Mouse (Mus musculus): Measurements from ENCODE around the gene Rictor.
"Not testable (repeated sequence)": the region's sequence is repeated elsewhere in the genome, so short reads cannot be mapped to it uniquely, and the experiment has no call there.

Rictor gene

DNA sequence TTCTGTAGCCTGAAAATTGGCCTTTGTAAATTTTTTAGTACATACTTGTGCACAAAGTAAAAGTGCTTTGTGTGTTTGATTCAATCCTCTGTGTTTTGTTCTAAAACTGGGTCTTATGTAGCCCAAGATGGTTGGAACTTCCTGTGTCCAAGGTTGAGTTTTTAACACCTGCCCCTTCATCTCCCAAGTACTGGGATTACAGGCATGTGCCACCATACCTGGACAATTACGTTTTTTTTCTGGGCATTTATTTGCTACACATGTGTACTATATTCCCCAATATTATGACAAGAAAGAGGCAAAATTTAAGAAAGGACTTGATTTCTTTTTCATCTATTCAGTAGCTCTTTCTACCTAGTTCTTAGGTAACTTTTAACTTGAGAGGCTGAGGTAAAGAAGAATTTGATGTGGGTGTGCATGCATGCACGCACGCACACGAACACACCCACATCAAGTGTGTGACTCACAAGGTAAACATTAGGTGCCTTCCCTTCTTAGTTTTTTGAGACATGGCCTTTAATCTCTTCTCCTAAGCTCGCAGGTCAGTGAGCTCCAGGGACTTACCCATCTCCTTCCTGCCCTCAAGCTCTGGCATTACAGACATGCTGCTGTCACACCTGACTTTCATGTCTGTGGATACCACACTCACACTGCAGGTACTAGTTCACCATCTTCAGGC lies 18.1 kb downstream of the Rictor start:
- DNase-seq (ENCODE audit: low read depth in 1 of 2, low spot score in 2 of 2): no peak

DNA sequence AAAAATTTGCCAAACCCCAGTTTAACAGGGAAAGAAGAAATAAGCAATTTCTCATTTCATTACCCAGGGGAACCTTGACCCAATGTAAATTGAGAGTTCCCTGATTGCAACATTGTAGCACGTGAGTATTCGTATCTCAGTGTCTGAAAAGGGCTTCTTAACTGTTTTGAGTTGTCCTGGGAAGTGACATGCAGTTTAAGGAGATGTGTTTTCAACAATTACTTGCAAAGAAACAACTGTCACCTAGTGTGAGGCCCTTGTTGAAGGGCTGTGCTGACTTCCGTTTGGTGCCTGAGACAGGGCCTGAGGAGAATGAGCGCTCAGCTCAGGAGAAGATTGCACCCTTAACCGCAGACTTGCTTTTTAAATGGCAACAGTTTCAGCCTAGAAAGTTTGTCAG lies 24.9 kb downstream of the Rictor start:
- no peak for DNase-seq (ENCODE audit: low read depth in 1 of 2, low spot score in 2 of 2)

DNA sequence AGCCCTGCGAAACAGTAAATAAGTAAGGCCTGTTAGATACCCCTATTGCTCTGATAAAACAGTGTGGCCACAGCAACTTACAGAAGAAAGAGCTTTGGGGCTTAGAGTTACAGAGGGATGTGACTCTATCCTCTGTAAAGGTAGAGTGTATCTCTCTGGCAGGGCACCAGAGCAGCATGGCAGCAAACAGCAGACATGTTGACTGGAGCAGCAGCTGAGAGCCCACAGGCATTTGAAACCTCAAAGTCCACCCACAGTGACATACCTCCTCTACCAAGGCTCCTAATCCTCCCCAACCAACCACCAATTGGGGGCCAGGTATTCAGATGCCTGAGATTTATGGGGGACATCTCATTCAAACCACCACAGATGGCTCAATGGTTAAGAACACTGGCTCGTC lies 31.0 kb downstream of the Rictor start:
- no peak for DNase-seq (ENCODE audit: low read depth in 1 of 2, low spot score in 2 of 2)

DNA sequence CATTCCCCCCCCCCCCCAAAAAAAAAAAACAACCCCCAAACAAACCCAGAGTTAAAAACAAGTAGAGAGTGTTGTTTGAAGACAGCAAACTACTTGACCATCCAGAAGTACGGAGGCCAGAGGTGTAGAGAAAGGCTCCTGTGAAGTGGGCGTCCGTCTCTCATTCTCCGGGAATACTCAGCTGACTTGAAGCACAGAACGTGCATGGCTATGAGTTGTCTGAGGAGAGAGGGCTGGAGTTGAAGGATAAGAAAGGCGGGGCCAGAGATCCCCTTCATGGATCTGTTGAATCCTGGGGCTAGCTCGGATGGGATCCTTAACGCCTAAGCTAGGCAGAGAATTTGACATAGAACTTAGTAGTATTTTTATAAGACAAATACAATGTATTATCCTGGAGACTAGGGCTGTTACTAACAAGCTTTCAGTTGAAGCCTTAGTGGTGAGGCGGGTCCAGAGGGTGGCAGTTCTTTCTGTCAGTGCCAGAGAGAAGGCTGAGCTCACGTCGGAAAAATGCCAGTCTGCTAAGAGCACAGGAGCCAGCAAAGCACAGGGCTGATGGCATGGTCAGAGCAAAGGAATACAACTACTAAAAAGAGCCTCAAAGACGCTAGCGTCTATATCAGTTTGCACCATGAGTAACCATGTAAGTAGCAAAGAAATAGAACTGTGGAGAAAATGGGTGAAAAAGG lies 34.3 kb downstream of the Rictor start:
- no peak for DNase-seq (ENCODE audit: low read depth in 1 of 2, low spot score in 2 of 2)

DNA sequence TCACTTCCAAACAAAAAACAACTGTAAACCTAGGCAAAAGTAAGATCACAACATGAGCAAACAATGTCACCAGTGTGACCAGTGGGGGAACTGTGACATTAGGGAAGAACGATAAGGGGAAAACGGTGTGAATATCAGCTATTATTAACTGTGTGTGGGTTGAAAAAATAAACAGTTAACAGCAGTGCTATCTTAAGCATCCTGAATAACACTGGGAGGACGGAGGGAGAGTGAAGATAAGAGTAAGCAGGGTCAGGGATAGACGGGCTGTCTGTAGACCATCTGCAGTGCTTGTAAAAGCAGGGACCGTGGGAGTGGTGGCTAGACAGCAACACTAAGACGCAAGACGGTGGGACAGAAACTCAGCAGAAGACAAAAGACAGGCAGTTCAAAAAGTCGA lies 35.5 kb downstream of the Rictor start:
- no peak for DNase-seq (ENCODE audit: low read depth in 1 of 2, low spot score in 2 of 2)

DNA sequence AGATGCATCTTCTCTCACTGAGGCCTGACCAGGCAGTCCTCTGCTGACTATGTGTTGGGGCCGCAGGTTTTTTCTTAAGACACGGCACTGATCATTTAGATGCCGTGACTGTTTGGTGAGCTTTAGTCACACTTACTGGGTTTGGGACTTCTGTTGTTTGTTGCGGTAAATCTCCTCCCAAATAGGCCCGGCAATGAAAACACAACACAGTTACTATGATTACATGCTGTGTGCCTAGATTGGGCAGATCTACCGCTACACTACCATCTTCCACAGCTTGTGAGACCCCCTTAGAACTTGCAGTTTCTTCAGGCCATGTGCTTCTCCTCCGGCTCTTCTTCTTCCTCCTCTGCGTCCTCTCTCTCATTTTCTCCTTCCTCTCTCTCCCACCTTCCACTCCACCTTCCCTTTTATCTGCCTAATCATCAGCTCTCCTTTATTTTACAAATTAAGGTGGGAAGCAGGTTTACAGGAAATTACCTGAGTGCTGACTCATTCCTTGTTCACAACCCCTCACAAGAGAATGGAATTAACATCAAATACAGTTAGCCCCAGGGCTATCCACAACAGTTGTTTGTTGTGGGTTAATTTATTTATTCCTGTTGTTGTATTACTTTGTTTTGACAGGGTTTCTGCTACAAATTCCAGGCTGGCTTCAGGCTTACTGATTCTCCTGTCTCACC lies 38.3 kb downstream of the Rictor start:
- DNase-seq (ENCODE audit: low read depth in 1 of 2, low spot score in 2 of 2): not testable (repeated sequence)

DNA sequence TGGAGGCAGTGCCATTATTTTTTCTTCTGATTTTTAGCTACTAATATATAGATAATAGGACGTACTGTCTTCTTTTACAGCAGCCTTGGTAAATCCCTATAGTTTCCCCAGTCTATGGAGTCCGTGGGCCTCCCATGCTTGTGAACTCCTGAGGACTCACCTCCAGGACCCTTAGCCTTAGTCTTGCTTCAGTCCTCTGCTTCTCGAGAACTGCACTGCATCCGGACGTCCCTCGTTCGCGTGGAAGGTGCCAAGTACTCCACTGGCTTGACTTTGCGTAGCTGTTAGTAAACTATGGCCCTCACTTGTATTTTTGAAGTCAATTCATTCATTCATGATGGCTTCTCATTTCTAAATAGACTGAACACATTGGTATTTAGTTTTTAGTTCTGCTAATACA lies 38.8 kb downstream of the Rictor start:
- no peak for DNase-seq (ENCODE audit: low read depth in 1 of 2, low spot score in 2 of 2)

DNA sequence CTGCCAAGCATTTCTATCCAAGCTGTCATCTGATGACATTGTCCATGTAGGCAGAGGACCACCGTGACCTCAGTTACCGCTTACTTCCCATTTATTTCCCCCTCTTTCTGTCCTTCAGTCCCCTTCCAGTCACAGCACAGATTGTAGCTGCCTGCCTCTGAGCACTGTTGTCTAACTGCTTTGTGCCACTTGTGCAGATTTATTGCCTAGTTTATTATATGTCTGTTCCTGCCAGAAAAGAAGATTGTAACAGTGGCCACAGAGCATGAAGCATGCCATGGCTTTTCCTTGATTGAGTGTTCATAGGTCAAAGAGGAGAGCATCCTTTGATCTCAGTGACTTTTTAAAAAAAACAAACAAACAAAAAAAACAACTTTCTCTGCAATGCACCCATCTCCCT lies 46.2 kb downstream of the Rictor start:
- DNase-seq (ENCODE audit: low read depth in 1 of 2, low spot score in 2 of 2): no peak

DNA sequence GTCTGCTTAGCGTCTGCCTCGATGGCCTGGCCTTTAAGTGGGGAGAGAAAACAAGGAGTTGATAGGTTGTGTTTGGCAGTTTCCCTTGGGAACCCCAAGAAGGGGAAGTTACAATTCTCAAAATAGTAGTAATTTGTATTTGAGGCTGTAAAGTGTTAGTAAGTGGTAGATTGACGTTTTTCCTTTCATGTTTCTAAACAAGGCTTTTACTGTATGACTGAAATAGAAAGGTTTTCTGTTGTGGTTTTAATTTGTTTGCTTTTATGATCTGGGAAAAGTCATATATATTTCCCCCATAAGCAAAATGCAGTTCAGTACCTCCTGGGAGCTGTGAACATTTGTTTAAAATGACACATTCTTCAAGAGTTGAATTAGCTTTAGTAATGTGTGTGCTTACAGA lies 64.1 kb downstream of the Rictor start:
- DNase-seq (ENCODE audit: low read depth in 1 of 2, low spot score in 2 of 2): no peak

DNA sequence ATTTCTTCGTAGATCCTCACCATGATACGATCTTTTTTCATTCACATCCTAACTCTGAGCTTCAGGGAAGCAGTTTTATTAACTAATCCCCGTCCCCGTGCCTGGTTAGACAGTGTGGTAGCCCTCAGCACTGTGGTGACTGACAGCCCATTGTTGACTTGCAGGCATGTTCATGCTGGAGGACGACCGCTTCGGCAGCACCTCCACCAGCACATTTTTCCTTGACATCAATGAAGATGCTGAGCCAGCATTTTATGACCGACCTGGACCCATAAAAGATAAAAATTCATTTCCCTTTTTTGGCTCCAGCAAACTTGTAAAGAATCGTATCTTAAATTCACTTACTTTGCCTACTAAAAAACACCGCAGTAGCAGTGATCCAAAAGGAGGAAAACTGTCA lies 78.0 kb downstream of the Rictor start:
- no peak for DNase-seq (ENCODE audit: low read depth in 1 of 2, low spot score in 2 of 2)

DNA sequence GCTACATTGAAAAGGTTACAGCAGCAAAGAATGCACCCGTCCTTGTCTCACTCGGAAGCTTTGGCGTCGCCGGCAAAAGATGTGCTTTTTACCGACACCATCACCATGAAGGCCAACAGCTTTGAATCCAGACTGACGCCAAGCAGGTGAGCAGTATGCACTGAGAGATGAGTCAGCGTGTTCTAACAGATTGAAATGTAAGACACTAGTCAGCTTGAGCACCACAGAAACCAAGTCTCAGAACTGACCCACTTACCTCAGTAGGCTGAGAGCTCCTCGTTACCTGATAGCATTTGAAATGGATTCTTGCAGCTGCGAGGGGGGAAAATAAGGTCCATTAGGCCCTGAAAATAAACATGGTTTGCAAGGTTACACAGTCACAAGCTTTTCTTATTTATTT lies 79.1 kb downstream of the Rictor start:
- no peak for DNase-seq (ENCODE audit: low read depth in 1 of 2, low spot score in 2 of 2)

DNA sequence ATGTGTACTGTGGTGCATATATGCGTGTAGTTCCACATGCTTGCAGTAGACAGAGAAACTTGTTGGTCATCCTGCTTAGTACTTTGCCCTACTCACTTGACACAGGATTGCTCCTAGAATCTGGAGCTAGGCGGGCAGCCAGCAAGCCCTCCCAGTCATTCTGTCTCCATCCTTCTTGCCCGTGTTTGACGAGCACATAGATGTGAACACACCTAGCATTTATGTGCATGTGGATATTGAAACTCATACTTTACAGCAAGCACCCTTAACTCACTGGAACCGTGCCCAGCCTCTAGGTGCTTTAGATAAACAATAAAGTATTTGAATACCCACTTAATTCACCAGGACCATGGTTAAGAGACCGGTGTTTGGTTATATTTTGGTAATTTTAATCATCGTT lies 81.8 kb downstream of the Rictor start:
- no peak for DNase-seq (ENCODE audit: low read depth in 1 of 2, low spot score in 2 of 2)

DNA sequence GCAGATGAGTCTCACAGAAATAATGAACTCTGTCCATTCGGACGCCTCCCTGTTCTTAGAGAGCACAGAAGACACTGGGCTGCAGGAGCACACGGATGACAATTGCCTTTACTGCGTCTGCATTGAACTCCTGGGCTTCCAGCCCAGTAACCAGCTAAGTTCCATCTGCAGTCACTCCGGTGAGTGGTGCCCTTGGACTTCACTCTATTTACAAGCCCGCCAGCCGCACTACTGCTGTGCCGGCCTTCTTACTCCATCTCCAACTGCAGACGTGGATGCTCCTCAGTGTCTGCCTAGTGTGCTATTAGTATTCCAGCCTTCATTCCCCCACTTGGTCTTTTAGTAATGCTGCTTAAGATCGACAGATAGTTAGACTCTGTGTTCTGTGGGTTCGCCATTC lies 83.5 kb downstream of the Rictor start:
- DNase-seq (ENCODE audit: low read depth in 1 of 2, low spot score in 2 of 2): no peak

DNA sequence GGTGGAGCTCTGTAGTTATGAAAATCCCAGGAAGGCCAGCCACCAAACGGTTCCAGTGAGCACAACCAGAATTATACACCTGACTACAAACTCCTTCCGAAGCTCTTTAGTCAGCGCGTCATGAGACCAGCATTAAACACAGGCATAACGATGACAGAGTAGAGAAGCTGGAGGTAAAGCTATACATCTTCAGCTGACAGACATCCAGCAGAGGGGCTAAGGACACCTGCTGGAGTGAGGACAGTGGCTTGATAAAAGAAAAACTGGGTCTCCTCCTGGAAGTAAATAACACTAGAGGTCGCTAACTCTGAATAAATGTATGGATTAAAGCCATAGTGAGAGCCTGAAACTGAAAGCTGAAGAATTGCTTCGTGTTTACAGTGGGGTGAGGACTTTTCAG lies 84.7 kb downstream of the Rictor start:
- no peak for DNase-seq (ENCODE audit: low read depth in 1 of 2, low spot score in 2 of 2)

DNA sequence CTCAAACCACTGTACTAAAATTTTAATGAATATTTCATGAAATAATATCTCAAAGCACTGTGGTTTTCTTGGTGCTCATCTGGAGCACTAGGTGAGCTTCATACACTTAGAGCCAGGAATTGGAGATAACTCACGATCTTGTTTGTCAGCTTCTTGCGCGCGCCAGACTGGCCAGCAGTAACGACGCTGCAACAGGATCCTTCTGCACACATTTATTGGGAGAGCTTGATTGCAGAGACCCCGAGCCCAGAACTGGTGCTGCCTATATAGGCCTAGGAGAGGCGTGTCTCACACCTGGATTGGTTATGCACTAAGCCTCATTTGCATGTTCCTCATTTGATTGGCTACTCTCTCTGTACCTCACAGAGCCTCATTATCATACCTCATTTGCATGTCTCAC lies 93.0 kb downstream of the Rictor start:
- not testable (repeated sequence) for DNase-seq (ENCODE audit: low read depth in 1 of 2, low spot score in 2 of 2)

DNA sequence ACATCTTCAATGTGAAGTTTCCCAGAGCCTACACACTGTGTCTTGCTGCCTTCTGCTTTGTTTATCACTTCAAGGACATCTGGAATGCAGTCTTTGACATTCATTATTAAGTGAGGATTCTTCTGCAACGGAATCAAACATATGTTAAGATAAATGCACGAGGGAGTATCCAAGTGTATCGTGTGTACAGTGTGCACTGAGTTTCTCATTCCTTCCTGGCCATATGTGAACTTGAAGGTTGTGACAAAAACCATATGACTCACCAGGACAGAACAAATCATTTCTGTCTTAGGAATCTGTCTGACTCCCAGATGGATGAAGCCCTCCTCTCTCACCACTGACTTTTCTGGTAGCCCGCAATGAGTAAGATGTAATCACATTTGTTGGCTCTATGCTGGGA lies 107.6 kb downstream of the Rictor start:
- DNase-seq (ENCODE audit: low read depth in 1 of 2, low spot score in 2 of 2): no peak

DNA sequence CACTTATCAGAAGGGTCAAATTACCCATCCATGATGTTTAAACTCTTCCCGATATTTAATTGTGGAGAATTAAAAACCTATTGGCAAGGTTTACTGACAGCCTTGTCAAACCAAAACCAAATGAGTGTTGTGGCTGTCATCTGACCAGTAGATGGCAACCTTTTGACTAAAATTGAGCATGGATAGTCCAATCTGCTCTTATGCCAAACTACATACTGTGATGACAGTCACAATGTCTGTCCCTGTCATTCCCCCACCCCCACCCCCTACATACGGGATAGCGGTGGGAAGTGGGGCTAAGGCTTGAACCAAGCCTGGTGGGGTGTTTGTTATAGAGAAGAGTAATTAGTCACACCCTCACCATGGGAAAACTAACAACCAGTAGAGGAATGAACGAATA lies 132.0 kb downstream of the Rictor start:
- DNase-seq (ENCODE audit: low read depth in 1 of 2, low spot score in 2 of 2): no peak

DNA sequence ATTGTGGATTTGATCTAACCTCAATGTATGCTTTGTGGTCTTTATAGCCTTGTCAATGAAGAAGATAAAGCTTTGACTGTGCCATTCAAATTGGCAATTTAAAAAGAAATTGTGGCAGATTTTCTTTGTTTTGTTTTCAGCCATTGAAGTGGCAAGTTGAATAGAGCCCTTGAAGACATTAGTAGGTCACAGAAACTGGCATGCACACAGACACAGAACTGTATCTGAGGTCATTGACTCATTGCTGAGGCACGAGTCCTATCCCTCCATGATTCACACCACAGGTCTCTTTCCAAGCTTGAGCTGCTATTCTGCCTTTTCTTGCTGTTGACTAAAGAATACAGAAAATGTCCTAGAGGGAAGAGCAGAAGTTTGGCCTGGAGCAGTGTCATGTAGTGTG lies 141.7 kb downstream of the Rictor start:
- DNase-seq (ENCODE audit: low read depth in 1 of 2, low spot score in 2 of 2): no peak

Measured in monocyte, adult 2 months (primary cell).